Mouse (Mus musculus): ENCODE results near the gene Zfp873. TPM values are rescaled to one million over a fixed set of nuclear protein-coding genes. Genes with fewer than 3 reads are reported as not detected.
"Not testable (repeated sequence)": the region's sequence is repeated elsewhere in the genome, so short reads cannot be mapped to it uniquely, and the experiment has no call there.

Gene Zfp873
- 1.3 and 1.4 TPM in 2 replicates for polyA plus RNA-seq (2012; ENCODE audit: insufficient read depth, insufficient read length, missing spikeins)

GRCm38 (mm10) chr10:82047597-82048459, at the start of gene Zfp873:
Gene Zfp873 (plus strand): TSS chr10:82048123.
- Histone ChIP-seq H3K27ac (replicated peaks; ENCODE audit: low read depth, low read length) (0 out of 2 replicates have a peak within 1 kb of the TSS, but pooled peaks have one; percentile 18), H3K4me1 (ENCODE audit: control insufficient read depth, insufficient read depth, insufficient read length, low read length) (peaks cover 4% of the 10 kb centered on the region; the same call in 1 of the 2 replicates), H3K4me3 (ENCODE audit: insufficient read depth, low read depth, low read length) (peak within 1 kb of the TSS; percentile 92)

GRCm38 (mm10) chr10:82003209-82003608, 44.7 kb upstream of the Zfp873 start:
- not testable (repeated sequence) for H3K4me3 ChIP-seq (ENCODE audit: insufficient read depth, low read depth, low read length); H3K27ac ChIP-seq (replicated peaks; ENCODE audit: low read depth, low read length); H3K4me1 ChIP-seq (ENCODE audit: control insufficient read depth, insufficient read depth, insufficient read length, low read length)

DNA sequence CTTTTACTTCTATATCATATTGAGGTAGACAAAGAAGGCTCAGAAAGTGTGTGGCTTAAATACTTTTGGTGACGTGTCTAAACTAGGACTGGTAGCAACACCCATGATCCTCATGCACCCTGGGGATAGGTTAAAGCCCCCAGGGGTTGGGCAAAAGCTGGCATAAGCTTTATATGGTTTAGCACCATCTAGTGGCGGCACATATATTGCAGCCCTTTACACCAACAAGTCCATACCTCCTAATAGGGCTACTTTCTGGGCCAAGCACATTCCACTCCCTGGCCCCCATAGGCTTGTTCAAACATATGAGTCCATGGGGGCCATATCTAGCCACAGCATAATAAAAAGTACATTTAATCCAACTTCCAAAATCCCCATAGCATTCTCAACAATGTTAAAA, 43.1 kb upstream of the Zfp873 start:
- H3K4me3 ChIP-seq (ENCODE audit: insufficient read depth, low read depth, low read length); H3K27ac ChIP-seq (replicated peaks; ENCODE audit: low read depth, low read length); H3K4me1 ChIP-seq (ENCODE audit: control insufficient read depth, insufficient read depth, insufficient read length, low read length): not testable (repeated sequence)

DNA sequence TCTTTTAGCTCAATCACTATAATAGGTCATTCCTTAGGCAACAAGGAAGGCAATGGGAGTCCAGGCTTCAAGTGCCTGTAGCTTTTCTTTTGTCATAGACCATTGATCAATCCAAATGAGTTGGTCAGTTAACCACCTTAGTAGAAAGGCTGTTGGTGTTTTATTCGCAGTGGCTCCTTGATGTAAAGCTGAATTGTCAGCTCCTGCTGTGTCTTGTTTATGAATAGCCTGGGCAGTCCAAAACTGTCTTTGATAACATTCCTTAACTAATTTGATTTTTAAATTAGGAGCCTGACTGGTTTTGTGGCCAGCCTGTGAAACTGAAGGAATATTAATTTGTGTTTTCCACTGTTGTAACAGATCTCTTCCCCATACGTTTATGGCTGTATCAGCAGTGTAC, 5.7 kb upstream of the Zfp873 start:
- Histone ChIP-seq H3K4me1 (ENCODE audit: control insufficient read depth, insufficient read depth, insufficient read length, low read length) (no peaks in the 10 kb centered on the region), H3K27ac (replicated peaks; ENCODE audit: low read depth, low read length) (no peak overlapping the region)

DNA sequence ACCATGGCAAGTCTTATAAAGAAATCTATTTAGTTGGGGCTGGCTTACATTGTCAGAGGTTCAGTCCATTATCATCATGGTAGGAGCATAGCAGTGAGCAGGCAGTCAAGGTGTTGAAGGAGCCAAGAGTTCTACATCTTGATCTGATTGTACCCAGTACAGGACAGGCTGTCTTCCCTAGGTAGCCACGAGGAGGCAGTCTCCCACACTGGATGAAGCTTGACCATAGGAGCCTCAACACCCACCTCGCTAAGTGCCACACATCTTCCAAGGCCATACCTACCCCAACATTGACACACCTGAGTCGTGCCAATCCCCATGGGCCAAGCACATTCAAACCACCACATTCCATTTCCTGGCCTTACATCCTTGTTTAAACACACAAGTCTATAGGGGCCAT, 1.3 kb upstream of the Zfp873 start:
- Histone ChIP-seq H3K4me1 (ENCODE audit: control insufficient read depth, insufficient read depth, insufficient read length, low read length) (peaks cover 4% of the 10 kb centered on the region; the same call in 1 of the 2 replicates), H3K4me3 (ENCODE audit: insufficient read depth, low read depth, low read length) (no peak overlapping the region), H3K27ac (replicated peaks; ENCODE audit: low read depth, low read length) (no peak overlapping the region)

More for the DNA sequence above, 5.7 kb upstream of the Zfp873 start:
- H3K4me3 ChIP-seq (ENCODE audit: insufficient read depth, low read depth, low read length): no peak overlapping the region

DNA sequence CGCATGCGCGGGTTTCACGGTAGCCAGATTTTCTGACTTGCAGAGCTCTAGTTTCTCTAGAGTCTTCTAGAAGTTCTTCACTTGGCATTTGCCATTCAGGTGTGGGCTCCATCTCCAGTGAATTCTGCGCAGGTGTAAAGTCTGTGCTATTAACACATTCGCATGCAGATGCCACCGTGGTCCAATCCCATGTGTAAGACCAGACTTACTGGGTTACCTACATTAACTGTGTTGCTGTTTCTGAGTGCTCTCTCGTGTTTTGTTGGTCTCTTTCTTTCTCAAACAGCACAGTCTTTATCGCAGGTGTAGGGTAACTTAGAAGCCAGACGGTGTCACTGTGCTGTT, 509 bp downstream of the Zfp873 start:
- not testable (repeated sequence) for H3K27ac ChIP-seq (replicated peaks; ENCODE audit: low read depth, low read length); H3K4me1 ChIP-seq (ENCODE audit: control insufficient read depth, insufficient read depth, insufficient read length, low read length)
- peak overlapping the region; percentile 92 for H3K4me3 ChIP-seq (ENCODE audit: insufficient read depth, low read depth, low read length)

DNA sequence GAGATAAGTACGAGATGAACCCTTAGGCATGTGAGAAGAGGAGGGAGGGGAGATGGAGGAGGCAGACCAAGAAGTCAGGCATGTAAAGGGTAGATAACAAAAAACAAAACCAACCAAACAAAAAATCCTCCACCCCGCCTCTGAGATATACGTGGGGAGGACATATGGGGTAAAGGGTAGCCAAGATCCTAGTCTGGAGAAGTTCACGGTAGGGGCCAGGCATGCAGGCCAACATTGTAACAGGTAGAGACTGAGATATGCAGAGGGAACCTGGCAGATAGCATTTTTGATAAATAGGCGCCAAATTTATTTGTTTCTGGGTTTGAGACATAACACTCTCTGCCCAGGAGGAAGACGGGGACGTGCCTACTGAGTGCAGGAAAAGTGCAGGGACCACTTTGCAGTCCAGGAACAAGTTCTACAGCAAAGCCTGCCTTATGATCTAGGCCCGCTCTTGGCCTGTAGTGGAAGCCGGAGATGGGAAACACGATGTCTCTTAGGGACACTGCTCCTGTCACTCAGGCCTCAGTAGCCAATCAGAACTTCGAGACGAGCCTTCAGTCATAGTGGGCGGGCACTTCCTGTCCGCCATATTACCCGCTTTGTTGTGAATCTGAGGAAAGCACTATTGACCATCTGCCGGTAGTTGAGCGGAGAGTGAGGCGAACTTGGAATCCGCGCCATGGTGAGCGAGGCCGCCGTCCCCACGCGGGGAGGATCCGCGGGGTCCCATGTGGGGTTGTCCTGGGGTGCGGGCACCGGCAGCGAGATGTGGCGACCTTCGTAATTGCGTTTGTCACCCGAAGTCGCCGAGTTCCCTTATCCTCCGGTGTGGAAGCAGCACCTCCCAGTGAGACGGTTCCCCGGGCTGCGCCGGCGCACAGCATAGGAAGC, 35.1 kb downstream of the Zfp873 start, which contains the start of gene BC024063:
BC024063 (plus strand) TSS at position 626 of the 894 bp plus-strand sequence.
- not testable (repeated sequence) for H3K27ac ChIP-seq (replicated peaks; ENCODE audit: low read depth, low read length); H3K4me1 ChIP-seq (ENCODE audit: control insufficient read depth, insufficient read depth, insufficient read length, low read length)
- H3K4me3 ChIP-seq (ENCODE audit: insufficient read depth, low read depth, low read length): peak within 1 kb of the TSS; percentile 68

GRCm38 (mm10) chr10:82083622-82083971, 35.7 kb downstream of the Zfp873 start:
- H3K27ac ChIP-seq (replicated peaks; ENCODE audit: low read depth, low read length); H3K4me1 ChIP-seq (ENCODE audit: control insufficient read depth, insufficient read depth, insufficient read length, low read length): not testable (repeated sequence)
- peak overlapping the region; percentile 68 for H3K4me3 ChIP-seq (ENCODE audit: insufficient read depth, low read depth, low read length)

Other genes starting within 250 kb of the Zfp873 start
- 2.4 TPM in 1 of 2 replicates, not detected in the other for gene Gm4767, start 235.9 kb upstream of the Zfp873 start, polyA plus RNA-seq (2012; ENCODE audit: insufficient read depth, insufficient read length, missing spikeins)
- gene Gm32687, start 184.2 kb upstream of the Zfp873 start, polyA plus RNA-seq (2012; ENCODE audit: insufficient read depth, insufficient read length, missing spikeins): 1.2 and 2.5 TPM in 2 replicates
- 0.36 and 0.75 TPM in 2 replicates for gene Zfp781, start 117.6 kb upstream of the Zfp873 start, polyA plus RNA-seq (2012; ENCODE audit: insufficient read depth, insufficient read length, missing spikeins)
- 0.88 TPM in 1 of 2 replicates, not detected in the other for gene BC024063, start 35.2 kb downstream of the Zfp873 start, polyA plus RNA-seq (2012; ENCODE audit: insufficient read depth, insufficient read length, missing spikeins)
- gene AU041133, start 79.9 kb downstream of the Zfp873 start, polyA plus RNA-seq (2012; ENCODE audit: insufficient read depth, insufficient read length, missing spikeins): 0.58 and 1.5 TPM in 2 replicates
- 3.9 and 5.0 TPM in 2 replicates for gene Zfp938, start 193.2 kb downstream of the Zfp873 start, polyA plus RNA-seq (2012; ENCODE audit: insufficient read depth, insufficient read length, missing spikeins)